Mouse (Mus musculus) heart, postnatal 36 days (tissue): ENCODE data around the gene Taf3. TPM values are rescaled to one million over a fixed set of nuclear protein-coding genes. Genes with fewer than 3 reads are reported as not detected.

Experiments used
- DNase-seq, 2 experiments: peaks; one replicate each; pipeline ENCODE4 v3.0.0; 2021 to 2022
- intact Hi-C: fragments of 180-260 bp; cut with DNase I; formaldehyde crosslinking; loops from one replicate; pipeline ENCODE4 v1.15.1; 2025
- total RNA-seq, 2 experiments: library from RNA; stranded (reverse); gene quantifications; 2 replicates each; pipeline ENCODE4 v1.2.3; 2021

Taf3 gene
- total RNA-seq, 2 experiments from 2014 or later, result 7.5 to 9.2 TPM

- DNase-seq, result no peak
- intact Hi-C loops, result no loop called here
Observed at GRCm38 (mm10) chr2:10014951-10015635, 33.3 kb downstream of the Taf3 start.

- DNase-seq, result no peak
- intact Hi-C loops, result loop anchor here (1.0 to 2.0 kb wide), 4 partner anchors 66 to 1334 kb away; partner anchors contain the start of gene 9230102O04Rik
Observed at GRCm38 (mm10) chr2:10010263-10010909, 38.0 kb downstream of the Taf3 start.

- no peak for DNase-seq
- intact Hi-C loops, result loop anchor here (1.0 to 2.0 kb wide), 4 partner anchors 65 to 1333 kb away; partner anchors contain the start of gene 9230102O04Rik
Observed at GRCm38 (mm10) chr2:10009671-10010254, 38.6 kb downstream of the Taf3 start.

GRCm38 (mm10) chr2:10008593-10008992 lies 39.8 kb downstream of the Taf3 start:
- DNase-seq, result no peak
- intact Hi-C loops, result no loop called here

GRCm38 (mm10) chr2:10004960-10005621 lies 43.3 kb downstream of the Taf3 start:
- DNase-seq, result no peak
- intact Hi-C loops, result no loop called here

GRCm38 (mm10) chr2:10003358-10003757 lies 45.0 kb downstream of the Taf3 start:
- intact Hi-C loops, result no loop called here
- DNase-seq, result no peak

GRCm38 (mm10) chr2:10001591-10001990 lies 46.8 kb downstream of the Taf3 start:
- intact Hi-C loops, result no loop called here
- DNase-seq, result no peak

GRCm38 (mm10) chr2:9997535-9997934 lies 50.9 kb downstream of the Taf3 start:
- intact Hi-C loops, result no loop called here
- no peak for DNase-seq

- intact Hi-C loops, result no loop called here
- no peak for DNase-seq
Observed at GRCm38 (mm10) chr2:9996111-9996510, 52.3 kb downstream of the Taf3 start.

- no peak for DNase-seq
- intact Hi-C loops, result no loop called here
Observed at GRCm38 (mm10) chr2:9990690-9991229, 57.6 kb downstream of the Taf3 start.

- intact Hi-C loops, result no loop called here
- DNase-seq, result no peak
Observed at GRCm38 (mm10) chr2:9989649-9990547, 58.5 kb downstream of the Taf3 start.

GRCm38 (mm10) chr2:9988290-9988689 lies 60.1 kb downstream of the Taf3 start:
- intact Hi-C loops, result no loop called here
- DNase-seq, result no peak

- DNase-seq, result no peak
- intact Hi-C loops, result no loop called here
Observed at GRCm38 (mm10) chr2:9985979-9986447, 62.4 kb downstream of the Taf3 start.

GRCm38 (mm10) chr2:9982446-9982845 lies 66.0 kb downstream of the Taf3 start:
- intact Hi-C loops, result no loop called here
- DNase-seq, result no peak

GRCm38 (mm10) chr2:9971927-9972326 lies 76.5 kb downstream of the Taf3 start:
- no peak for DNase-seq
- intact Hi-C loops, result no loop called here

GRCm38 (mm10) chr2:9970579-9970978 lies 77.8 kb downstream of the Taf3 start:
- DNase-seq, result peak; percentile 38 to 39
- intact Hi-C loops, result no loop called here

GRCm38 (mm10) chr2:9970178-9970577 lies 78.2 kb downstream of the Taf3 start:
- DNase-seq, result no peak

GRCm38 (mm10) chr2:9969734-9970133 lies 78.7 kb downstream of the Taf3 start:
- no peak for DNase-seq
- intact Hi-C loops, result no loop called here

More at GRCm38 (mm10) chr2:9970178-9970577, 78.2 kb downstream of the Taf3 start:
- intact Hi-C loops, result no loop called here

GRCm38 (mm10) chr2:9966634-9967033 lies 81.8 kb downstream of the Taf3 start:
- intact Hi-C loops, result no loop called here
- DNase-seq, result no peak

- DNase-seq, result no peak
- intact Hi-C loops, result no loop called here
Observed at GRCm38 (mm10) chr2:9965608-9966007, 82.8 kb downstream of the Taf3 start.
